Mouse (Mus musculus) gastrocnemius, postnatal 14 days (tissue): ENCODE measurements around the gene Rpl27. TPM values are rescaled to one million over a fixed set of nuclear protein-coding genes. Genes with fewer than 3 reads are reported as not detected.

Experiments
- DNase-seq: peaks from one replicate; pipeline ENCODE4 v3.0.0; 2021; ENCODE audit warnings: mixed read lengths
- intact Hi-C: fragments of 180-260 bp; cut with DNase I; formaldehyde crosslinking; loops from one replicate; pipeline ENCODE4 v1.15.1; 2025; ENCODE audit warnings: low total_unique reads
- microRNA-seq, 2 experiments: library from miRNA; unstranded; fragments of <30 nt; microRNA quantifications; one replicate each; pipeline ENCODE4 v1.2.0; 2021
- total RNA-seq, 2 experiments: library from RNA; stranded (reverse); gene quantifications; 2 replicates each; pipeline ENCODE4 v1.2.3; 2021

Rpl27 gene
- total RNA-seq, 2 experiments from 2014 or later, result 50.3 to 61.5 TPM

DNA sequence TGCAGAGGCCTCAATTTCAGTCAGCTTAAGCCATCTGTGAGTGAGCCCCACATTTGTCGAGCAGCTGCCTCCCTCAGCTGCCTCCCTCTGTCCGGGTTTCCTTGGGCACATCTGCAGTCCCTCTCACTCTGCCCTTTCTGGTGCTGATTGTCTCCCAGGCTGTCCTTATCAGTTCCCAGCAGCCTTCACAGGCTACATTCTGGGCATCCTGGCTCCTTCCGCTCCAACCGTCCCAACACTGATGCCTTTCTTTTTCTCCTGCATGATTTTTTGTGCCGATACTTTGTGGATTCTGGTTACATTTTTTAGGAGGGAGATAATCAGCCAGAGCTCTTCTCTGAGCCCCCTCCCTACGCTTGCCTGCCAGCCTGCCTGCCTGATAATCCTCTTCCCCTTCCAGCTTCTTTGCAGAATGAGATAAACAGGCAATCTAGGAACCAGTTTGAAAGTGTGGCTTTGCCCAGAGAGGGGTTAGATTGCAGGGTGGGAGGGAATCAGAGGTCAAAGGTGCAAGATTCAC, 43.5 kb downstream of the Rpl27 start:
- DNase-seq, result no peak
- intact Hi-C loops, result no loop called here

DNA sequence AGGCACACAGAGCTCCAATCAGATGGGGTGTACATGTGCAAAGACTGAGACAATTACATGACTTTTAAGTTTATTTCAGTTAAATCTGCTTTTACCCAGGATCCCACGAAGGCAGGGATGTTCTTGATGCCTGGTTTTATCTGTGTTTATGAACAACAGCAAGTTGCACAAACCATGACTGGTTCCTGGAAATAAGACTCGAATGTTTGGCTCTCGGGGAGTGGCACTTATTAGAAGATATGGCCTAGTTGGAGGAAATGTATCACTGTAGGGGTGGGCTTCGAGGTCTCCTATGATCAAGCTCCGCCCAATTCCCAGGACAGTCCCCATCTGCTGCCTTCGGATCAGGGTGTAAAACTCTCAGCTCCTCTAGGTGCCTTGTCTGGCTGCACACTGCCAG, 44.0 kb downstream of the Rpl27 start:
- intact Hi-C loops, result no loop called here
- no peak for DNase-seq

Small RNA genes within 50 kb of the gene (microRNA-seq; reads per million reads assigned to microRNA genes)
- 1.6 to 2.5 reads per million in 2 experiments for gene Mir6929

Other genes starting within 250 kb of the Rpl27 start
- gene Ezh1, start 215.8 kb upstream of the Rpl27 start, total RNA-seq, result 10 to 100 TPM; 13.5 to 18.1 TPM
- gene Ramp2, start 196.3 kb upstream of the Rpl27 start, total RNA-seq, result 10 to 100 TPM; 69.8 to 97.1 TPM
- 10 to 100 TPM; 38.1 to 39.0 TPM for gene Vps25, start 188.6 kb upstream of the Rpl27 start, total RNA-seq
- 1 to 10 TPM in 1 of 2 experiments, under 1 TPM in 1; 0.89 to 1.0 TPM for gene Wnk4, start 181.7 kb upstream of the Rpl27 start, total RNA-seq
- gene Cntd1, start 163.3 kb upstream of the Rpl27 start, total RNA-seq, result under 1 TPM; 0.13 to 0.21 TPM
- gene Coa3, start 163.2 kb upstream of the Rpl27 start, total RNA-seq, result 10 to 100 TPM; 70.0 to 73.4 TPM
- 10 to 100 TPM; 70.7 to 72.9 TPM for gene Becn1, start 140.0 kb upstream of the Rpl27 start, total RNA-seq
- gene Psme3, start 126.1 kb upstream of the Rpl27 start, total RNA-seq, result 10 to 100 TPM; 60.9 to 61.2 TPM
- gene Aoc2, start 117.2 kb upstream of the Rpl27 start, total RNA-seq, result 1 to 10 TPM; 1.2 to 1.3 TPM
- 10 to 100 TPM; 20.7 to 21.7 TPM for gene Aoc3, start 111.7 kb upstream of the Rpl27 start, total RNA-seq
- not detected for gene G6pc, start 74.7 kb upstream of the Rpl27 start, total RNA-seq
- 10 to 100 TPM; 16.4 to 17.4 TPM for gene Aarsd1, start 24.7 kb upstream of the Rpl27 start, total RNA-seq
- 1 to 10 TPM; 3.2 to 4.1 TPM for gene Gm27029, start 17.5 kb upstream of the Rpl27 start, total RNA-seq
- 1 to 10 TPM; 6.4 to 7.2 TPM for gene Rundc1, start 17.2 kb upstream of the Rpl27 start, total RNA-seq
- 100 to 1,000 TPM; 101 to 102 TPM for gene Ptges3l, start 17.0 kb upstream of the Rpl27 start, total RNA-seq
- gene Ifi35, start 6.1 kb downstream of the Rpl27 start, total RNA-seq, result 1 to 10 TPM; 7.0 to 7.2 TPM
- 1 to 10 TPM; 4.0 to 4.8 TPM for gene Rnd2, start 22.7 kb downstream of the Rpl27 start, total RNA-seq
- 10 to 100 TPM; 27.1 to 33.6 TPM for gene Vat1, start 23.9 kb downstream of the Rpl27 start, total RNA-seq
- gene Brca1, start 109.7 kb downstream of the Rpl27 start, total RNA-seq, result under 1 TPM; 0.89 to 0.92 TPM
- gene Nbr1, start 109.9 kb downstream of the Rpl27 start, total RNA-seq, result 10 to 100 TPM; 66.3 to 69.0 TPM
- gene Tmem106a, start 139.9 kb downstream of the Rpl27 start, total RNA-seq, result 1 to 10 TPM; 2.3 to 3.1 TPM
- gene Gm11634, start 157.0 kb downstream of the Rpl27 start, total RNA-seq, result not detected
- gene Rdm1, start 184.9 kb downstream of the Rpl27 start, total RNA-seq, result 10 to 100 TPM; 18.0 to 19.8 TPM
- gene Arl4d, start 223.2 kb downstream of the Rpl27 start, total RNA-seq, result 10 to 100 TPM in 1 of 2 experiments, 1 to 10 TPM in 1; 7.1 to 10.7 TPM